In the genomic region with DNA sequence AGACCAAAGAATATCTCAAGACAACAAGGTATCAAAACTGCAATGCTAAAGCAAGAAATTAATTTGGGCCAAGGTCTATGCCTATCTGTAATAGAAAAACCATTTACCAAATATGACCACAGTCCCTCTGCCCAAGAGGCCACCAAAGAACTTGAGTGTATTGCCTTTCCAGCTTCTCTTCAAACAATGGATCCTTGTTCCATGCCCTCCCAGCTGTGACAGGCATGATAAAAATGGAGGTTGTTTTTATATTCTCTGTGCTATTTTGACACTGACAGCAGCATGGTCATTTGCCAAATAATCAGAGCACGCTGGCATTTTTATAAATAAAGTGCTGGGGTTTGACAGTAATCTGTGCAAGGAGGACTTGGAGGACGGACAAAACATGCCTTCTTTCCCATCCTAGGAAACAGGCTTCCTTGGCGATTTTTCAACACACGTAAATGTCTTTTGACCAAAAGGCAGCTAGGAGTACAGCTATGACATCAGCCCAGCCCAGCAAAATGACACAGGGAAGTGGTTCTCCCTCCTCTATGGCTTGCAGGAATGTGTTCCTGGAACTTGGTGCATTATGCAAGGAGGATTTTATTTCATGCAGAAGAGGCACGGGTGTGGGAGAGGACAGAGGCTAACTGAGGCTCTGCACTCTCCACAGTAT, we compare ENCODE assay signal across 17 mouse cellular contexts.
DNase-seq lines count a peak whose midpoint lies in the region; ATAC-seq and TF ChIP-seq lines count a peak whose summit lies in the region.
"Had no signal": no experiment of that assay in that cellular context is flagged by ENCODE, and none has a peak within 500 bp of the region (broad histone marks: within the 10 kb centered on the region; RNA-seq: fewer than 3 reads in every experiment).

No protein-coding gene starts in this region.

- H3K4me3 ChIP-seq in kidney, embryonic 15.5 days (replicated peaks): no peak overlapping the region
- H3K4me3 ChIP-seq: embryonic facial prominence, embryonic 12.5 days; forebrain, embryonic 12.5 days; limb, embryonic 13.5 days had no signal

- H3K4me1 ChIP-seq in kidney, embryonic 15.5 days: peaks cover 12% of the 10 kb centered on the region

- no peak for ATAC-seq in kidney, embryonic 15.5 days (replicated peaks; ENCODE audit: low FRiP score)
- ATAC-seq: activated CD4-positive, CD25-positive, alpha-beta regulatory T cell, adult 4 months; inflammation-experienced regulatory T-cells, adult 6 months had no signal

- no peak for TF ChIP-seq CTCF in brain, embryonic 14.5 days (IDR thresholded peaks at IDR 0.05; ENCODE audit: borderline replicate concordance, extremely low read depth, insufficient read depth, insufficient read length)

- no peaks in the 10 kb centered on the region for H3K9me3 ChIP-seq in kidney, embryonic 15.5 days (replicated peaks)
- H3K9me3 ChIP-seq: embryonic facial prominence, embryonic 12.5 days; forebrain, embryonic 12.5 days; G1E; limb, embryonic 13.5 days had no signal

- no peak overlapping the region for H3K27ac ChIP-seq in kidney, embryonic 15.5 days
- H3K27ac ChIP-seq: embryonic facial prominence, embryonic 12.5 days; forebrain, embryonic 12.5 days; limb, embryonic 13.5 days had no signal

- TF ChIP-seq POLR2A in brain, embryonic 14.5 days (IDR thresholded peaks at IDR 0.05; ENCODE audit: borderline replicate concordance, extremely low read depth, insufficient read depth, insufficient read length, poor library complexity, severe bottlenecking): no peak

- DNase-seq in heart, adult 11 months: peak; percentile 86
- no peak for DNase-seq in heart, postnatal 25 days (ENCODE audit: low spot score)
- DNase-seq in kidney, adult 9 months: peak; percentile 11
- peak; percentile 58 for DNase-seq in brain, embryonic 14.5 days (ENCODE audit: low read depth)
- peak; percentile 26 for DNase-seq in lung, postnatal 25 days (ENCODE audit: low spot score)
- no peak for DNase-seq in gastrocnemius, postnatal 14 days
- no peak for DNase-seq in cerebellum, adult 11 months
- DNase-seq: cerebellum, adult 8-10 months; gastrocnemius, postnatal 25 days; kidney, postnatal 14 days had no signal

- no peaks in the 10 kb centered on the region for H3K36me3 ChIP-seq in kidney, embryonic 15.5 days
- H3K36me3 ChIP-seq: embryonic facial prominence, embryonic 12.5 days; forebrain, embryonic 12.5 days; G1E; limb, embryonic 13.5 days had no signal

- H3K27me3 ChIP-seq in kidney, embryonic 15.5 days: no peaks in the 10 kb centered on the region
- H3K27me3 ChIP-seq: embryonic facial prominence, embryonic 12.5 days; forebrain, embryonic 12.5 days; limb, embryonic 13.5 days had no signal

- no peak overlapping the region for H3K4me2 ChIP-seq in kidney, embryonic 15.5 days
- H3K4me2 ChIP-seq: embryonic facial prominence, embryonic 12.5 days; forebrain, embryonic 12.5 days; limb, embryonic 13.5 days had no signal

- 56% methylated on average over 5 of the region's 5 CpGs for WGBS in kidney, embryonic 15.5 days

- intact Hi-C loops in heart, postnatal 25 days (cut with DNase I): no loop called here
- intact Hi-C loops in gastrocnemius, postnatal 14 days (cut with DNase I; ENCODE audit: low total_unique reads): no loop called here

- H3K9ac ChIP-seq in kidney, embryonic 15.5 days: no peak overlapping the region
- H3K9ac ChIP-seq: embryonic facial prominence, embryonic 12.5 days; forebrain, embryonic 12.5 days; limb, embryonic 13.5 days had no signal

Comparison
In these comparisons a context has a peak if more than half of its experiments do, and no peak if none do; other contexts are left out.
1. DNase-seq: peak in heart, adult 11 months (single experiment), kidney, adult 9 months (single experiment), brain, embryonic 14.5 days (single experiment) and lung, postnatal 25 days (single experiment); none in heart, postnatal 25 days (single experiment), gastrocnemius, postnatal 14 days (single experiment) and cerebellum, adult 11 months (single experiment).